Mouse (Mus musculus) heart, adult 2 months (tissue): ENCODE measurements around the gene Slk.

Source experiments
- CTCF ChIP-seq: fragments of 200-600 bp; IDR thresholded peaks from 2 replicates; pipeline ENCODE4 v1.8.1; 2022; ENCODE audit warnings: antibody characterized with exemption, mild to moderate bottlenecking, moderate library complexity
- EP300 ChIP-seq: fragments of 200-500 bp; IDR thresholded peaks from 2 replicates; pipeline ENCODE4 v1.6.1; 2011; ENCODE audit warnings: low read depth, low read length, control low read depth; ENCODE audit not compliant: insufficient read depth
- POLR2A ChIP-seq: fragments of 200-500 bp; IDR thresholded peaks from 2 replicates; pipeline ENCODE4 v1.6.1; 2011; ENCODE audit warnings: mild to moderate bottlenecking, low read depth, low read length, control low read depth; ENCODE audit not compliant: insufficient read depth

GRCm38 (mm10) chr19:47565994-47566393, 13.5 kb upstream of the Slk start:
- TF ChIP-seq CTCF (no peak), POLR2A (no peak), EP300 (no peak)
